Mouse (Mus musculus) macrophage (primary cell): Measurements from ENCODE around the gene Eif3f. TPM values are rescaled to one million over a fixed set of nuclear protein-coding genes. Genes with fewer than 3 reads are reported as not detected.

Experiments
- H3K27ac ChIP-seq: fragments of 350-480 bp; formaldehyde crosslinking; 2 replicates; pipeline ENCODE4 v1.9.0; 2021
- H3K36me3 ChIP-seq: fragments of 350-480 bp; formaldehyde crosslinking; 2 replicates; pipeline ENCODE4 v1.9.0; 2021; ENCODE audit errors: inconsistent target
- H3K4me3 ChIP-seq: fragments of 350-480 bp; formaldehyde crosslinking; 2 replicates; pipeline ENCODE4 v1.9.0; 2021; ENCODE audit errors: inconsistent target
- H3K79me2 ChIP-seq: fragments of 350-480 bp; formaldehyde crosslinking; 2 replicates; pipeline ENCODE4 v1.9.0; 2021; ENCODE audit errors: inconsistent target
- WGBS: methylation state at CpG from one replicate; pipeline ENCODE4 v1.1.7; 2026; ENCODE audit warnings: inconsistent platforms; ENCODE audit not compliant: missing documents; 5-methylcytosine and 5-hydroxymethylcytosine counted together
- polyA plus RNA-seq: library from polyadenylated mRNA; stranded (reverse); fragments of 250-400 nt; gene quantifications from 3 replicates; pipeline ENCODE4 v1.2.4, GENCODE M21; 2018; ENCODE audit warnings: inconsistent platforms

The Eif3f gene
- polyA plus RNA-seq, 1 experiment from 2014 or later, result 60.5 TPM

GRCm38 (mm10) chr7:108950312-108950761, 16.1 kb downstream of the Eif3f start, which contains the start of gene Tub:
Tub (plus strand) TSS chr7:108950338.
- no peak within 1 kb of the TSS for H3K27ac ChIP-seq
- WGBS, result 1% methylated on average over 34 of the region's 44 CpGs
- no peaks in the 10 kb centered on the region for H3K36me3 ChIP-seq
- H3K4me3 ChIP-seq, result no peak within 1 kb of the TSS
- no peaks in the 10 kb centered on the region for H3K79me2 ChIP-seq

GRCm38 (mm10) chr7:108950762-108951331, 16.6 kb downstream of the Eif3f start:
- Histone ChIP-seq H3K27ac (no peak overlapping the region), H3K4me3 (no peak overlapping the region), H3K36me3 (no peaks in the 10 kb centered on the region), H3K79me2 (no peaks in the 10 kb centered on the region)
- WGBS, result 5% methylated on average over 52 of the region's 52 CpGs

GRCm38 (mm10) chr7:108952801-108953200, 18.6 kb downstream of the Eif3f start:
- Histone ChIP-seq H3K27ac (no peak overlapping the region), H3K79me2 (no peaks in the 10 kb centered on the region), H3K36me3 (no peaks in the 10 kb centered on the region), H3K4me3 (no peak overlapping the region)
- WGBS, result 25% methylated on average over 6 of the region's 6 CpGs

- WGBS, result 38% methylated on average over 4 of the region's 4 CpGs
- no peaks in the 10 kb centered on the region for H3K36me3 ChIP-seq
- H3K79me2 ChIP-seq, result no peaks in the 10 kb centered on the region
- H3K27ac ChIP-seq, result no peak overlapping the region
- H3K4me3 ChIP-seq, result no peak overlapping the region
Observed at GRCm38 (mm10) chr7:108954185-108954584, 20.0 kb downstream of the Eif3f start.

GRCm38 (mm10) chr7:108957734-108958133, 23.5 kb downstream of the Eif3f start:
- H3K79me2 ChIP-seq, result no peaks in the 10 kb centered on the region
- WGBS, result 46% methylated on average over 2 of the region's 2 CpGs
- H3K4me3 ChIP-seq, result no peak overlapping the region
- H3K27ac ChIP-seq, result no peak overlapping the region
- no peaks in the 10 kb centered on the region for H3K36me3 ChIP-seq

GRCm38 (mm10) chr7:108965968-108966367, 31.8 kb downstream of the Eif3f start:
- Histone ChIP-seq H3K27ac (no peak overlapping the region), H3K79me2 (no peaks in the 10 kb centered on the region), H3K4me3 (no peak overlapping the region), H3K36me3 (no peaks in the 10 kb centered on the region)
- 14% methylated on average over 2 of the region's 2 CpGs for WGBS

GRCm38 (mm10) chr7:108966742-108967362, 32.6 kb downstream of the Eif3f start:
- no peaks in the 10 kb centered on the region for H3K36me3 ChIP-seq
- no peaks in the 10 kb centered on the region for H3K79me2 ChIP-seq
- H3K4me3 ChIP-seq, result no peak overlapping the region
- no peak overlapping the region for H3K27ac ChIP-seq
- 28% methylated on average over 7 of the region's 7 CpGs for WGBS

- H3K27ac ChIP-seq, result no peak overlapping the region
- 32% methylated on average over 6 of the region's 6 CpGs for WGBS
- no peaks in the 10 kb centered on the region for H3K79me2 ChIP-seq
- no peaks in the 10 kb centered on the region for H3K36me3 ChIP-seq
- H3K4me3 ChIP-seq, result no peak overlapping the region
Observed at GRCm38 (mm10) chr7:108968201-108968600, 34.0 kb downstream of the Eif3f start.

- 77% methylated on average over 6 of the region's 6 CpGs for WGBS
- no peaks in the 10 kb centered on the region for H3K79me2 ChIP-seq
- no peak overlapping the region for H3K27ac ChIP-seq
- H3K36me3 ChIP-seq, result no peaks in the 10 kb centered on the region
- H3K4me3 ChIP-seq, result no peak overlapping the region
Observed at GRCm38 (mm10) chr7:108972273-108972672, 38.1 kb downstream of the Eif3f start.

GRCm38 (mm10) chr7:108985934-108986708, 51.9 kb downstream of the Eif3f start:
- no peak overlapping the region for H3K4me3 ChIP-seq
- H3K27ac ChIP-seq, result no peak overlapping the region
- 84% methylated on average over 2 of the region's 3 CpGs for WGBS
- no peaks in the 10 kb centered on the region for H3K79me2 ChIP-seq
- H3K36me3 ChIP-seq, result no peaks in the 10 kb centered on the region

GRCm38 (mm10) chr7:108991207-108991606, 57.0 kb downstream of the Eif3f start:
- no peak overlapping the region for H3K4me3 ChIP-seq
- 53% methylated on average over 8 of the region's 9 CpGs for WGBS
- H3K27ac ChIP-seq, result no peak overlapping the region
- H3K36me3 ChIP-seq, result no peaks in the 10 kb centered on the region
- no peaks in the 10 kb centered on the region for H3K79me2 ChIP-seq

Other genes starting within 250 kb of the Eif3f start
- not detected in 3 replicates for gene Olfr512, start 221.1 kb upstream of the Eif3f start, polyA plus RNA-seq
- gene Olfr513, start 183.4 kb upstream of the Eif3f start, polyA plus RNA-seq, result not detected in 3 replicates
- gene Olfr514, start 108.4 kb upstream of the Eif3f start, polyA plus RNA-seq, result not detected in 3 replicates
- not detected in 3 replicates for gene Olfr516, start 83.9 kb upstream of the Eif3f start, polyA plus RNA-seq
- gene Olfr517, start 62.0 kb upstream of the Eif3f start, polyA plus RNA-seq, result not detected in 3 replicates
- not detected in 3 replicates for gene Olfr518, start 49.4 kb upstream of the Eif3f start, polyA plus RNA-seq
- not detected in 3 replicates for gene Olfr519, start 40.0 kb upstream of the Eif3f start, polyA plus RNA-seq
- gene Nlrp10, start 4.2 kb upstream of the Eif3f start, polyA plus RNA-seq, result 0.69 to 1.6 TPM (median 1.4 TPM) in 3 replicates
- not detected in 3 replicates for gene Tub, start 15.9 kb downstream of the Eif3f start, polyA plus RNA-seq
- gene Ric3, start 148.9 kb downstream of the Eif3f start, polyA plus RNA-seq, result 0.25 to 0.26 TPM (median 0.26 TPM) in 3 replicates
- gene Lmo1, start 240.8 kb downstream of the Eif3f start, polyA plus RNA-seq, result not detected in 3 replicates